Mouse (Mus musculus): ENCODE results near the gene Dcp1a. TPM values are rescaled to one million over a fixed set of nuclear protein-coding genes. Genes with fewer than 3 reads are reported as not detected.

Dcp1a gene
- polyA plus RNA-seq, 1 experiment from 2014 or later, result 28.3 TPM

GRCm38 (mm10) chr14:30553185-30553584 is 73.8 kb downstream of the Dcp1a start:
- Histone ChIP-seq H3K4me2 (replicated peaks; ENCODE audit: low read depth, low read length) (no peak overlapping the region), H3K4me1 (ENCODE audit: insufficient read depth, low read length) (peaks cover 31% of the 10 kb centered on the region), H3K4me3 (ENCODE audit: low read length) (no peak overlapping the region), H3K27me3 (ENCODE audit: insufficient read depth, low read length) (no peaks in the 10 kb centered on the region), H3K9me3 (ENCODE audit: low read length) (no peaks in the 10 kb centered on the region), H3K9ac (replicated peaks; ENCODE audit: low read length) (no peak overlapping the region), H3K36me3 (ENCODE audit: insufficient read depth, low read length) (peaks cover 16% of the 10 kb centered on the region), H3K27ac (ENCODE audit: low read length) (no peak overlapping the region)
- ATAC-seq (ENCODE audit: low FRiP score, low TSS enrichment), result no peak
- WGBS, result 78% methylated on average over 4 of the region's 4 CpGs

- H3K27ac ChIP-seq (ENCODE audit: low read length), result no peak overlapping the region
Observed at GRCm38 (mm10) chr14:30556651-30557050, 77.3 kb downstream of the Dcp1a start.

DNA sequence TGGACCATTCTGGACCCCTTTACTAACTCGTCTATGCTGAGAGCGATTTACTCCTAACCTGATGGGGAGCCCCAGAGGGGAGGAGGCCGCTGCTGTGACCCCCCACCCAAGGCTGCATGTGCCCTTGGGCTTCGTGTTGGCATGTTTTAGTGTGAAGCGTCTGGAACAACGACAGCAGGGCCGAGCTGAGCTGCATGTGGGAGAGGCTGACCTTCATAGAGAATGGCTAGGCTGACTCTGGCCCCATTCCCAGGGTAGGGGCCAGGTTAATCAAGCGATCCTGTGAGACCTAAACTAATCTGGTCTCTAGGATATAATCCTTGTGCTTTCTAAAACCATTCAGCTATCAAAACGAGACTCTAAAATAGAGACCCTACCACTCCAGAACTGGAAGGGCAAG is 78.4 kb downstream of the Dcp1a start:
- H3K27me3 ChIP-seq (ENCODE audit: insufficient read depth, low read length), result no peaks in the 10 kb centered on the region
- H3K36me3 ChIP-seq (ENCODE audit: insufficient read depth, low read length), result peaks cover 49% of the 10 kb centered on the region
- H3K4me1 ChIP-seq (ENCODE audit: insufficient read depth, low read length), result peaks cover 6% of the 10 kb centered on the region; the same call in 1 of the 2 replicates
- H3K27ac ChIP-seq (ENCODE audit: low read length), result peak overlapping the region; percentile 49; the same call in 1 of the 2 replicates
- 63% methylated on average over 9 of the region's 9 CpGs for WGBS
- H3K4me3 ChIP-seq (ENCODE audit: low read length), result no peak overlapping the region
- no peaks in the 10 kb centered on the region for H3K9me3 ChIP-seq (ENCODE audit: low read length)
- no peak for ATAC-seq (ENCODE audit: low FRiP score, low TSS enrichment)
- no peak overlapping the region for H3K4me2 ChIP-seq (replicated peaks; ENCODE audit: low read depth, low read length)
- no peak overlapping the region for H3K9ac ChIP-seq (replicated peaks; ENCODE audit: low read length)

More at GRCm38 (mm10) chr14:30556651-30557050, 77.3 kb downstream of the Dcp1a start:
- WGBS, result 82% methylated on average over 2 of the region's 2 CpGs
- Histone ChIP-seq H3K27me3 (ENCODE audit: insufficient read depth, low read length) (no peaks in the 10 kb centered on the region), H3K9me3 (ENCODE audit: low read length) (no peaks in the 10 kb centered on the region), H3K4me3 (ENCODE audit: low read length) (no peak overlapping the region), H3K4me1 (ENCODE audit: insufficient read depth, low read length) (peaks cover 11% of the 10 kb centered on the region), H3K36me3 (ENCODE audit: insufficient read depth, low read length) (peaks cover 46% of the 10 kb centered on the region), H3K9ac (replicated peaks; ENCODE audit: low read length) (no peak overlapping the region), H3K4me2 (replicated peaks; ENCODE audit: low read depth, low read length) (no peak overlapping the region)
- no peak for ATAC-seq (ENCODE audit: low FRiP score, low TSS enrichment)

DNA sequence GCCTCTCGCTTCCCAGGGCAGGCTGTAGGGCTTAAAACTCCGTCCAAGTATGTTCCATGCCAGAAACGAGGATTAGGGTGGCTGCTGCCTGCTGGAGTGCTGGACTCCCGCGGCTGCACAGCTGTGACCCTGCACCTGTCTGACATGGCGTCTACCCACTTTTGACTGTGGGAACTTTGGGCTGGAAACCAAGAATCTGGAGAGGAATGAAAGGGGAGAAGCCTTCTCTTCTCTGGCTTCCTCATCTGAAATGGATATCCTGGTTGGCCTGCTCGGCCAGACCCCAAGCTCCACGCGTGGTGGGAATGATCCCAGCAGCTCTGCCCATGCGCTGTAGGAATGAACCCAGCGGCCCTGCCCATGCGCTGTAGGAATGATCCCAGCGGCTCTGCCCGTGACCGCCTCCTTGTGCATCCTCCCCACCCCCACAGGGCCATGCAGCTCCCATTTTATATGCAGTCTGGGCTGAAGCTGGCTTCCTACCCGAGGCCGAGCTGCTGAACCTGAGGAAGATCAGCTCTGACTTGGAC is 80.1 kb downstream of the Dcp1a start:
- Histone ChIP-seq H3K4me3 (ENCODE audit: low read length) (no peak overlapping the region), H3K36me3 (ENCODE audit: insufficient read depth, low read length) (peaks cover 54% of the 10 kb centered on the region), H3K9ac (replicated peaks; ENCODE audit: low read length) (no peak overlapping the region), H3K9me3 (ENCODE audit: low read length) (no peaks in the 10 kb centered on the region), H3K27me3 (ENCODE audit: insufficient read depth, low read length) (no peaks in the 10 kb centered on the region), H3K4me2 (replicated peaks; ENCODE audit: low read depth, low read length) (no peak overlapping the region), H3K4me1 (ENCODE audit: insufficient read depth, low read length) (peaks cover 6% of the 10 kb centered on the region; the same call in 1 of the 2 replicates), H3K27ac (ENCODE audit: low read length) (no peak overlapping the region)
- WGBS, result 69% methylated on average over 17 of the region's 17 CpGs
- no peak for ATAC-seq (ENCODE audit: low FRiP score, low TSS enrichment)

DNA sequence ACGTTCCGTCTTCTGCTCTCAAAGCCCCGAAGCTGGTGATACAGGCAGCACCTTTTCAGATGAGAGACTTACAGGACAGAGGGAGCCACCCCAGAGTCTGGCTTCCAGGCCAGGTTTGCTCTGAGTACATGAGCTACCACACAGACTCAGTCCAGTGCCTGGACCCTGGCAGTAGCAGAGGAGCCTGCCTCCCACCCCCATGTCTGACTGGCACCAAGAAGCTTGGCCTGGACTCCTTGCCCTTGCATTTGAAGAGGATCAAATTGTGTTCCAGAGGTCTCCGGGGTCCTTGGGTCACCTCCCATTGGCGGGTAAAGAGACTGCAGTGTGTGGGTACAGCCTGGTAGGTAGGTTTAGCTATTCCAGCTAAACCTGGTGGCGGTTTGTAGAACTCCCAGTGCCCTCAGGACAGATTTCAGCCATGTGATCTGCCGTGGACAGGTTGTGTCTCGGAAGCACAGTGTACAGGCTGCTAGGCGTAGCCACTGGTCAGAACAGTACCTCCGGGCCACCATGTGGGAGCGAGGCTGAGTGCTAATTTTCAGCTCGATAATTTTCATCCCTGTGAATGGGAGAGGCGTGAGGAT is 81.6 kb downstream of the Dcp1a start:
- Histone ChIP-seq H3K36me3 (ENCODE audit: insufficient read depth, low read length) (peaks cover 68% of the 10 kb centered on the region), H3K27me3 (ENCODE audit: insufficient read depth, low read length) (no peaks in the 10 kb centered on the region), H3K9ac (replicated peaks; ENCODE audit: low read length) (no peak overlapping the region), H3K27ac (ENCODE audit: low read length) (peak overlapping the region; percentile 77; the same call in 1 of the 2 replicates), H3K4me2 (replicated peaks; ENCODE audit: low read depth, low read length) (no peak overlapping the region), H3K9me3 (ENCODE audit: low read length) (no peaks in the 10 kb centered on the region), H3K4me3 (ENCODE audit: low read length) (no peak overlapping the region), H3K4me1 (ENCODE audit: insufficient read depth, low read length) (peaks cover 6% of the 10 kb centered on the region; the same call in 1 of the 2 replicates)
- 86% methylated on average over 13 of the region's 13 CpGs for WGBS
- no peak for ATAC-seq (ENCODE audit: low FRiP score, low TSS enrichment)

DNA sequence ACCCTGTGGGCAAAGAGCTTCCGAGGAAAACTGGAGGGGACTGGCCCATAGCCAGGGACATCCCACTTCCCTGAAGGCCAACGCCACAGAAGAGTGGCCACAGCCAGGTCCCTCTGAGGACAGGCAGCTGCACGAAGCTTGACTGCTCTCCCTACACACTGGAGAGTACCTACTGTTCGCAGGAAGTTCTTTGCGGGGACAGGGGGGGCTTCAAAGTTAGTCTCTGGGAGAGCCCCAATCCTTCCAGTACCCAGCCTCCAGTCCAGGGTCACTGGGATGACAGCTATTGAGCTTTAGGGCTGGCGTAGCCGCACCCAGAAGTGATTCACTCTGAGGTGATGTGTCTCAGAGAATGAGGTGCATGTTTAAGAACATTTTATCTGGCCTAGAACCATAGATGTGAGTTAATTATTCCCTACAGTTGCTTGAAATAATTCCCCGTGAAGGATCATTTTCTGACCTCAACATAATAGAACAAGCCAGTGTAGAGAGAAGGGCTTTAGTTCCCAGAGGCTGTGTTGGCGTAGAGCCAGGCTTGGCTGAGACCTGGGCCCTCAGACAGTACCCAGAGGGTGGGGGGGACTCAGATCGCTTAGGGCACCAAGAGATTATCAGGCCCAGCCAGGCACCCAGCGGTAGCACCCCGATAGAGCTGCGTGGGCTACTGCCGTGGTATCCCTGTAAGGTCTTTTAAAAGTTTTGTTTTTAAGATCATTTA is 82.3 kb downstream of the Dcp1a start:
- no peaks in the 10 kb centered on the region for H3K9me3 ChIP-seq (ENCODE audit: low read length)
- peaks cover 6% of the 10 kb centered on the region; the same call in 1 of the 2 replicates for H3K4me1 ChIP-seq (ENCODE audit: insufficient read depth, low read length)
- H3K36me3 ChIP-seq (ENCODE audit: insufficient read depth, low read length), result peaks cover 68% of the 10 kb centered on the region
- ATAC-seq (ENCODE audit: low FRiP score, low TSS enrichment), result peak; percentile 86
- H3K4me2 ChIP-seq (replicated peaks; ENCODE audit: low read depth, low read length), result no peak overlapping the region
- H3K9ac ChIP-seq (replicated peaks; ENCODE audit: low read length), result no peak overlapping the region
- H3K27me3 ChIP-seq (ENCODE audit: insufficient read depth, low read length), result no peaks in the 10 kb centered on the region
- 78% methylated on average over 14 of the region's 14 CpGs for WGBS
- H3K27ac ChIP-seq (ENCODE audit: low read length), result peak overlapping the region; percentile 77
- H3K4me3 ChIP-seq (ENCODE audit: low read length), result no peak overlapping the region

GRCm38 (mm10) chr14:30562343-30562742 is 83.0 kb downstream of the Dcp1a start:
- no peak overlapping the region for H3K9ac ChIP-seq (replicated peaks; ENCODE audit: low read length)
- H3K4me1 ChIP-seq (ENCODE audit: insufficient read depth, low read length), result peaks cover 6% of the 10 kb centered on the region; the same call in 1 of the 2 replicates
- H3K27me3 ChIP-seq (ENCODE audit: insufficient read depth, low read length), result no peaks in the 10 kb centered on the region
- no peak overlapping the region for H3K27ac ChIP-seq (ENCODE audit: low read length)
- no peak for ATAC-seq (ENCODE audit: low FRiP score, low TSS enrichment)
- H3K4me2 ChIP-seq (replicated peaks; ENCODE audit: low read depth, low read length), result no peak overlapping the region
- peaks cover 71% of the 10 kb centered on the region for H3K36me3 ChIP-seq (ENCODE audit: insufficient read depth, low read length)
- no peaks in the 10 kb centered on the region for H3K9me3 ChIP-seq (ENCODE audit: low read length)
- H3K4me3 ChIP-seq (ENCODE audit: low read length), result no peak overlapping the region

DNA sequence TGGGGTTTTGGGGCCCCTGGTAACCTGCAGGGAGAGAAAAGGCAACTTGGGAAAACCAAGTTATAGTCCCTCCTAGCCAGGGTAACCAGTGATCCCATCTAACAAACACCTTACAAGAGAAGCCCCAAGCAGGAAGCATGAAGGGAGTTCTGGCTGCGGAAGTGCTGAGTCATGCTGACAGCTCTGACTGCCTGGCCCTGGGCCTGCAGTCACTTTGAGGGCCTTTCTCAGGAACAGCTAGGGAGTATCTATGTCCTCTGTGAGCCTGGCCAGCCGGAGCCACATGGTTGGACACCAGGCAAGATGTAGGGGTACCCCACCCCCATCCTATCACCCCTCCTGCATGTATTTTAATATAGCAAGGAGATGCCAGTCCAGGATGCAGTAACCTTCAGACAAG is 85.1 kb downstream of the Dcp1a start:
- no peak overlapping the region for H3K4me3 ChIP-seq (ENCODE audit: low read length)
- H3K4me1 ChIP-seq (ENCODE audit: insufficient read depth, low read length), result 0 out of 2 replicates have a peak, but pooled peaks cover 3% of the 10 kb centered on the region
- WGBS, result 92% methylated on average over 2 of the region's 2 CpGs

DNA sequence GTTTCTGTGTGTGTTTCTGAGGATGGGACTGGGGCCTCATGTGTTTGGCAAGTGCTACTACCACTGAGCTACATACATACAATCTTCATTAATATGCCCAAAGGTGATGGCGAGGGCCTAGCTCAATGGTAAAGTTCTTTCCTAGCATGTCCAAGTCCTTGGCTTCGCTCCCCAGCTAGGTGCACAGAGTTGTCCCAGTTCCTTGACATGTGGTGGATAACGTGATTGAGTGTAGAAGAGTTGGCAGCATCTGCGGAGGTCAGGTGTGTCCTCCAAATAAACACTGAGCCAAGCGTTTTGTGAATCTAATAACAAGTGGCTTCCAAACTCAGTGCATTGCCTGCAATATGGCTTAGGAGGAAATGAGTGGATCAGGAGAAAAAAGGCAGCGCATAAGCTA is 87.0 kb downstream of the Dcp1a start:
- H3K9ac ChIP-seq (replicated peaks; ENCODE audit: low read length), result no peak overlapping the region
- no peak for ATAC-seq (ENCODE audit: low FRiP score, low TSS enrichment)
- no peaks in the 10 kb centered on the region for H3K4me1 ChIP-seq (ENCODE audit: insufficient read depth, low read length)
- no peak overlapping the region for H3K4me2 ChIP-seq (replicated peaks; ENCODE audit: low read depth, low read length)
- no peak overlapping the region for H3K4me3 ChIP-seq (ENCODE audit: low read length)
- WGBS, result 91% methylated on average over 6 of the region's 6 CpGs
- H3K27ac ChIP-seq (ENCODE audit: low read length), result no peak overlapping the region
- no peaks in the 10 kb centered on the region for H3K27me3 ChIP-seq (ENCODE audit: insufficient read depth, low read length)
- no peaks in the 10 kb centered on the region for H3K9me3 ChIP-seq (ENCODE audit: low read length)
- peaks cover 81% of the 10 kb centered on the region for H3K36me3 ChIP-seq (ENCODE audit: insufficient read depth, low read length)

More for the DNA sequence above, 85.1 kb downstream of the Dcp1a start:
- H3K36me3 ChIP-seq (ENCODE audit: insufficient read depth, low read length), result peaks cover 81% of the 10 kb centered on the region
- H3K9ac ChIP-seq (replicated peaks; ENCODE audit: low read length), result no peak overlapping the region
- H3K27me3 ChIP-seq (ENCODE audit: insufficient read depth, low read length), result no peaks in the 10 kb centered on the region
- no peak overlapping the region for H3K4me2 ChIP-seq (replicated peaks; ENCODE audit: low read depth, low read length)
- no peak for ATAC-seq (ENCODE audit: low FRiP score, low TSS enrichment)
- H3K9me3 ChIP-seq (ENCODE audit: low read length), result no peaks in the 10 kb centered on the region
- H3K27ac ChIP-seq (ENCODE audit: low read length), result no peak overlapping the region

GRCm38 (mm10) chr14:30568016-30568415 is 88.7 kb downstream of the Dcp1a start:
- no peak overlapping the region for H3K9ac ChIP-seq (replicated peaks; ENCODE audit: low read length)
- no peak overlapping the region for H3K4me2 ChIP-seq (replicated peaks; ENCODE audit: low read depth, low read length)
- H3K9me3 ChIP-seq (ENCODE audit: low read length), result no peaks in the 10 kb centered on the region
- H3K4me1 ChIP-seq (ENCODE audit: insufficient read depth, low read length), result no peaks in the 10 kb centered on the region
- no peaks in the 10 kb centered on the region for H3K27me3 ChIP-seq (ENCODE audit: insufficient read depth, low read length)
- H3K36me3 ChIP-seq (ENCODE audit: insufficient read depth, low read length), result peaks cover 92% of the 10 kb centered on the region
- no peak for ATAC-seq (ENCODE audit: low FRiP score, low TSS enrichment)
- no peak overlapping the region for H3K27ac ChIP-seq (ENCODE audit: low read length)
- 89% methylated on average over 9 of the region's 9 CpGs for WGBS
- no peak overlapping the region for H3K4me3 ChIP-seq (ENCODE audit: low read length)

All from kidney, embryonic 16.5 days (tissue).